Mouse (Mus musculus) megakaryocyte, embryonic 14.5 days (primary cell): Measurements from ENCODE around the gene Galnt18.

Experiments used
- FLI1 ChIP-seq: IDR thresholded peaks from 2 replicates; pipeline ENCODE4 v1.6.1; 2012; ENCODE audit warnings: low read length, inconsistent platforms, mixed read lengths
- GATA1 ChIP-seq: IDR thresholded peaks from 3 replicates; pipeline ENCODE4 v1.6.1; 2012; ENCODE audit warnings: mixed read lengths, low read length, inconsistent platforms, borderline replicate concordance

- no peak for TF ChIP-seq FLI1
- no peak for TF ChIP-seq GATA1
These were observed 270.5 kb downstream of the Galnt18 start for GRCm38 (mm10) chr7:111509167-111509854.
